Mouse (Mus musculus) CH12.LX (cell line): ENCODE measurements around the gene Anks1. TPM values are rescaled to one million over a fixed set of nuclear protein-coding genes. Genes with fewer than 3 reads are reported as not detected.

Experiments
- DNase-seq: peaks from one replicate; pipeline ENCODE4 v3.0.0-alpha.2; 2013; ENCODE audit errors: extremely low read depth
- H3K27ac ChIP-seq: 2 replicates; pipeline ENCODE4 v1.5.1; 2012; ENCODE audit warnings: low read depth, mild to moderate bottlenecking, control low read depth, moderate library complexity; ENCODE audit not compliant: insufficient read depth
- H3K27me3 ChIP-seq: replicated peaks from 2 replicates; pipeline ENCODE3; 2012; ENCODE audit warnings: inconsistent platforms
- H3K36me3 ChIP-seq, 2 experiments: replicated peaks in 1 of 2; 2 replicates each; pipeline versions ENCODE3 to v1.6.1; 2012; ENCODE audit warnings: inconsistent platforms in 1 of 2, low read length in 1 of 2, mild to moderate bottlenecking in 1 of 2, mixed read lengths in 1 of 2, moderate library complexity in 1 of 2; ENCODE audit not compliant: control insufficient read depth in 1 of 2, insufficient read depth in 1 of 2
- H3K4me1 ChIP-seq, 2 experiments: 2 replicates each; pipeline ENCODE4 v1.6.1; 2012; ENCODE audit warnings: inconsistent platforms in 1 of 2, moderate library complexity in 1 of 2; ENCODE audit not compliant: insufficient read depth in 2 of 2, control insufficient read depth in 1 of 2
- H3K4me2 ChIP-seq: 2 replicates; pipeline ENCODE4 v1.6.1; 2012; ENCODE audit warnings: low read depth, mild to moderate bottlenecking, control low read depth; ENCODE audit not compliant: poor library complexity, insufficient read depth, severe bottlenecking
- H3K4me3 ChIP-seq, 3 experiments: fragments of 150-350 bp in 1 of 3; sonication (generic) in 1 of 3; replicated peaks in 1 of 3; 2 replicates each; pipeline versions ENCODE3 to v1.5.1; 2011 to 2012; ENCODE audit warnings: low read depth in 2 of 3, low read length in 2 of 3, mild to moderate bottlenecking in 2 of 3, moderate library complexity in 2 of 3, control low read depth in 1 of 3, improper control_type of control experiment in 1 of 3, inconsistent platforms in 1 of 3, mixed read lengths in 1 of 3; ENCODE audit not compliant: poor library complexity in 1 of 3
- H3K79me2 ChIP-seq: replicated peaks from 2 replicates; pipeline ENCODE4 v1.6.1; 2012; ENCODE audit warnings: mild to moderate bottlenecking, moderate library complexity; ENCODE audit not compliant: control insufficient read depth, poor library complexity, insufficient read depth, severe bottlenecking; ENCODE audit errors: extremely low read depth
- H3K9ac ChIP-seq: 2 replicates; pipeline ENCODE4 v1.6.1; 2012; ENCODE audit warnings: low read depth, mild to moderate bottlenecking, control low read depth, moderate library complexity; ENCODE audit not compliant: insufficient read depth
- H3K9me3 ChIP-seq: replicated peaks from 2 replicates; pipeline ENCODE3; 2012; ENCODE audit warnings: low read length, inconsistent platforms, mixed read lengths
- BHLHE40 ChIP-seq: IDR thresholded peaks from 2 replicates; pipeline ENCODE4 v1.6.1; 2011; ENCODE audit warnings: mild to moderate bottlenecking, low read depth, low read length, improper control_type of control experiment
- CTCF ChIP-seq, 2 experiments: IDR thresholded peaks in 1 of 2; conservative IDR thresholded peaks in 1 of 2; 2 replicates each; pipeline ENCODE4 v1.5.1; 2011 to 2012; ENCODE audit warnings: low read depth in 2 of 2, low read length in 2 of 2, improper control_type of control experiment in 1 of 2, inconsistent platforms in 1 of 2, mild to moderate bottlenecking in 1 of 2, moderate library complexity in 1 of 2
- E2F4 ChIP-seq: IDR thresholded peaks from 2 replicates; pipeline ENCODE4 v1.6.1; 2011; ENCODE audit warnings: low read depth, low read length, improper control_type of control experiment; ENCODE audit not compliant: insufficient replicate concordance
- ELF1 ChIP-seq: IDR thresholded peaks from 2 replicates; pipeline ENCODE4 v1.6.1; 2014; ENCODE audit warnings: low read depth, mild to moderate bottlenecking, inconsistent platforms, low read length, improper control_type of control experiment
- EP300 ChIP-seq: IDR thresholded peaks from 2 replicates; pipeline ENCODE4 v1.6.1; 2011; ENCODE audit warnings: low read length, improper control_type of control experiment
- HCFC1 ChIP-seq: IDR thresholded peaks from 2 replicates; pipeline ENCODE4 v1.6.1; 2012; ENCODE audit warnings: low read depth, mild to moderate bottlenecking, inconsistent platforms, low read length, improper control_type of control experiment
- JUN ChIP-seq: IDR thresholded peaks from 2 replicates; pipeline ENCODE4 v1.6.1; 2011; ENCODE audit warnings: low read depth, mild to moderate bottlenecking, low read length, improper control_type of control experiment, moderate library complexity; ENCODE audit not compliant: insufficient read depth
- JUND ChIP-seq: conservative IDR thresholded peaks from 2 replicates; pipeline ENCODE4 v1.6.1; 2011; ENCODE audit warnings: low read depth, low read length, improper control_type of control experiment
- KAT2A ChIP-seq: IDR thresholded peaks from 2 replicates; pipeline ENCODE4 v1.6.1; 2012; ENCODE audit warnings: low read length, improper control_type of control experiment, inconsistent platforms; ENCODE audit not compliant: insufficient replicate concordance
- MAZ ChIP-seq: IDR thresholded peaks from 2 replicates; pipeline ENCODE4 v1.6.1; 2012; ENCODE audit warnings: low read depth, mild to moderate bottlenecking, inconsistent platforms, low read length, improper control_type of control experiment, moderate library complexity
- POLR2A ChIP-seq: IDR thresholded peaks from 2 replicates; pipeline ENCODE4 v1.6.1; 2011; ENCODE audit warnings: low read depth, mild to moderate bottlenecking, improper control_type of control experiment, low read length
- RAD21 ChIP-seq: IDR thresholded peaks from 2 replicates; pipeline ENCODE4 v1.6.1; 2011; ENCODE audit warnings: low read depth, mild to moderate bottlenecking, low read length, improper control_type of control experiment, moderate library complexity
- RCOR1 ChIP-seq: conservative IDR thresholded peaks from 2 replicates; pipeline ENCODE4 v1.6.1; 2012; ENCODE audit warnings: low read depth, mild to moderate bottlenecking, inconsistent platforms, low read length, improper control_type of control experiment
- SIN3A ChIP-seq: IDR thresholded peaks from 2 replicates; pipeline ENCODE4 v1.6.1; 2012; ENCODE audit warnings: low read length, improper control_type of control experiment, inconsistent platforms
- SMC3 ChIP-seq: IDR thresholded peaks from 2 replicates; pipeline ENCODE4 v1.6.1; 2011; ENCODE audit warnings: low read depth, low read length, improper control_type of control experiment
- TBP ChIP-seq: conservative IDR thresholded peaks from 2 replicates; pipeline ENCODE4 v1.6.1; 2011; ENCODE audit warnings: low read depth, low read length, improper control_type of control experiment
- USF2 ChIP-seq: conservative IDR thresholded peaks from 2 replicates; pipeline ENCODE4 v1.6.1; 2011; ENCODE audit warnings: low read depth, low read length, improper control_type of control experiment
- dilution Hi-C: fragments of 300-500 bp; cut with MboI; formaldehyde crosslinking; loops from 2 replicates; pipeline ENCODE4 v1.14.3; 2020; ENCODE audit warnings: low sequenced_read_pairs; ENCODE audit not compliant: extremely low pct_unique_long_range_greater_than_20kb, extremely low pct_ligation_motif_present
- in situ Hi-C: fragments of 300-500 bp; cut with MboI; formaldehyde crosslinking; loops from 3 replicates; pipeline ENCODE4 v1.14.3; 2019; ENCODE audit warnings: low sequenced_read_pairs, low pct_ligation_motif_present, low pct_unique_long_range_greater_than_20kb, mixed read lengths
- polyA plus RNA-seq: library from polyadenylated mRNA; unstranded; fragments of >175 nt; gene quantifications from 2 replicates; pipeline ENCODE4 v1.2.1, GENCODE M21; 2012; ENCODE audit warnings: low read depth; ENCODE audit not compliant: insufficient read length
- total RNA-seq, 2 experiments: library from RNA; depleted of rRNA; stranded (reverse); fragments of 300-350 nt in 1 of 2; fragments of >200 nt in 1 of 2; gene quantifications; 2 replicates each; pipeline ENCODE4 v1.2.3; 2012 to 2014

The Anks1 gene
- total and polyA plus RNA-seq, 3 experiments: 5.8 to 9.3 (median 9.0) TPM

DNA sequence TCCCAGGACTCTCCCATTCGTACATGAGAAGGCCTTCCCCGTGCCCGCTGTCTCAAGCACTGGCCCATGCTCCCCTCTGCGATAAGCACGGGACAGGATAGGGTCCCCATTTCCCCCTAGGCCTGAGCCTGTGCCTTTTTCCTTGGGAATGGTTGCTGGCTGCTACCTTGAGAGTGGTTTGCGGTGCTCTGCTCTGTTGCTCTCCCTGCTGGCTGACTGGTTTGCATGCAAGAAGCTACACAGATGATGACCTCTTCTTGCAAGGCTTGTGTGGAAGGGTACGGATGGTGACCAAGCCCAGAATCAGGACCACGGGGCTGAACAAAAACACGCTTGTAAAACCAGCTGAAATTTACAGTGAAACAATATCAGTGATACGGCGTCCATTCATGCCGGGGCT lies 75.3 kb downstream of the Anks1 start:
- H3K4me3 ChIP-seq: no peak overlapping the region
- dilution Hi-C loops: no loop called here

DNA sequence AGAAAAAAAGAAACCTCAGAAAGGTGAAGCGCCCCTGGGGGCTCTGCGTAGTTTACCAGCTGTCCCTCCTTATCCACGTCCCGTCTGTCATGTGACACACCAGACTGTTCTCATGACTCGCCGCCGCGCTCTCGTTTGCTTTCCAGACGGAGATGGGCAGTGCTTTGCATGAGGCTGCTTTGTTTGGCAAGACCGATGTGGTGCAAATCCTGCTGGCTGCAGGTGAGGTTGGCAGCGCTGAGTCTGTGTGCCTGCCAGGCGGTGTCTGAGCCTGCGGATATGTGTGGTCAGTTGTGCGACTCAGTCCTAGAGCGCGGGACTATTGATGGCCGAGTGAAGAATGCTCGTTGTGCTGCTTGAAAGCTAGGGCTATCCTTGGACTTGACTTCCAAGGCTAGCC lies 77.0 kb downstream of the Anks1 start:
- in situ Hi-C loops (loop anchor here (5.0 to 10.0 kb wide), 3 partner anchors 61 to 179 kb away; no protein-coding TSS in a partner anchor), dilution Hi-C loops (no loop called here)
- Histone ChIP-seq H3K4me2 (no peak overlapping the region), H3K36me3 (peaks cover 13 to 73% of the 10 kb centered on the region in 2 experiments), H3K4me3 (no peak overlapping the region), H3K4me1 (no peaks in the 10 kb centered on the region), H3K27ac (no peak overlapping the region), H3K9me3 (no peaks in the 10 kb centered on the region), H3K9ac (no peak overlapping the region), H3K27me3 (no peaks in the 10 kb centered on the region), H3K79me2 (no peaks in the 10 kb centered on the region)
- no peak for TF ChIP-seq POLR2A
- no peak for TF ChIP-seq E2F4
- TF ChIP-seq BHLHE40: no peak
- no peak for TF ChIP-seq USF2
- TF ChIP-seq KAT2A: no peak
- no peak for DNase-seq

More for the DNA sequence above, 75.3 kb downstream of the Anks1 start:
- H3K4me1 ChIP-seq: no peaks in the 10 kb centered on the region
- no peak overlapping the region for H3K4me2 ChIP-seq
- H3K9me3 ChIP-seq: no peaks in the 10 kb centered on the region
- no peak overlapping the region for H3K9ac ChIP-seq
- in situ Hi-C loops: loop anchor here (10.0 kb wide), 1 partner anchor 180 kb away; no protein-coding TSS in a partner anchor
- no peak overlapping the region for H3K27ac ChIP-seq
- DNase-seq: no peak
- H3K27me3 ChIP-seq: no peaks in the 10 kb centered on the region
- peaks cover 13 to 70% of the 10 kb centered on the region in 2 experiments for H3K36me3 ChIP-seq
- no peaks in the 10 kb centered on the region for H3K79me2 ChIP-seq
- TF ChIP-seq HCFC1: no peak

GRCm38 (mm10) chr17:27989807-27990542 lies 80.9 kb downstream of the Anks1 start:
- no peaks in the 10 kb centered on the region for H3K4me1 ChIP-seq
- dilution Hi-C loops (no loop called here), in situ Hi-C loops (loop anchor here (5.0 to 10.0 kb wide), 3 partner anchors 57 to 175 kb away; no protein-coding TSS in a partner anchor)
- H3K27ac ChIP-seq: no peak overlapping the region
- peaks cover 13 to 80% of the 10 kb centered on the region in 2 experiments for H3K36me3 ChIP-seq
- H3K9me3 ChIP-seq: no peaks in the 10 kb centered on the region
- no peaks in the 10 kb centered on the region for H3K27me3 ChIP-seq
- TF ChIP-seq SMC3: peak; percentile 79
- TF ChIP-seq EP300: no peak
- TF ChIP-seq JUND: no peak
- no peak for TF ChIP-seq ELF1
- TF ChIP-seq CTCF (conservative IDR thresholded peaks at IDR 0.05 in 1 of 2, IDR thresholded peaks at IDR 0.05 in 1 of 2; ENCODE audit: low read depth in 2 of 2, low read length in 2 of 2): peak; percentile 86 to 91
- TF ChIP-seq RAD21: peak; percentile 85
- TF ChIP-seq TBP: no peak
- no peak for TF ChIP-seq RCOR1
- no peak for TF ChIP-seq MAZ
- TF ChIP-seq SIN3A: no peak
- no peak for TF ChIP-seq JUN
- no peak overlapping the region for H3K4me2 ChIP-seq
- H3K4me3 ChIP-seq: no peak overlapping the region
- H3K9ac ChIP-seq: no peak overlapping the region
- H3K79me2 ChIP-seq: no peaks in the 10 kb centered on the region
- DNase-seq: peak; percentile 79
